Mouse (Mus musculus) inflammation-experienced regulatory T-cells, adult 6 months (primary cell): ENCODE results near the gene Pcdh11x. TPM values are rescaled to one million over a fixed set of nuclear protein-coding genes. Genes with fewer than 3 reads are reported as not detected.
"Not testable (repeated sequence)": the region's sequence is repeated elsewhere in the genome, so short reads cannot be mapped to it uniquely, and the experiment has no call there.

Experiments
- ATAC-seq: one replicate; pipeline ENCODE4 v1.8.0; 2017
- polyA plus RNA-seq, 3 experiments: library from polyadenylated mRNA; unstranded; fragments of 100-300 nt; shearing (Covaris generic); gene quantifications; one replicate each; pipeline ENCODE4 v1.2.1; 2017

The Pcdh11x gene
- polyA plus RNA-seq = not detected

- no peak for ATAC-seq
These were observed at the start of gene Pcdh11x for GRCm38 (mm10) chrX:120290011-120290899. TSS of gene Pcdh11x (plus strand) at chrX:120290259.

DNA sequence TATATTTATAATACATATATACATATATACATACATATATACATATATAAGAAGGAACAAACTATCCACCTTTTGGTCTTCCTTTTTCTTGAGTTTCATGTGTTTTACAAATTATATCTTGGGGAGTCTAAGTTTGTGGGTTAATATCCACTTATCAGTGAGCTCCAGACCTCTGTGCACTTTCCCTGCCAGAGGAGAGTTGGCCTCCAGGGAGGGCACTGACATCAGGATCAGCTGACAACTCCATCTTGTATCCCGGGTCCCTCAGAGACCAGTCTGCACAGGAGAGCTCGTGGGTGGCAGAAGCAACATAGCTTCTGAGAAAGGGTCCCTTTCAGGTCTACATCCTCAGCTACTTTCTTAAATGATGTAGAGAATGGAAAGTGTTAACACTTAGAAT lies 30.0 kb upstream of the Pcdh11x start:
- no peak for ATAC-seq

DNA sequence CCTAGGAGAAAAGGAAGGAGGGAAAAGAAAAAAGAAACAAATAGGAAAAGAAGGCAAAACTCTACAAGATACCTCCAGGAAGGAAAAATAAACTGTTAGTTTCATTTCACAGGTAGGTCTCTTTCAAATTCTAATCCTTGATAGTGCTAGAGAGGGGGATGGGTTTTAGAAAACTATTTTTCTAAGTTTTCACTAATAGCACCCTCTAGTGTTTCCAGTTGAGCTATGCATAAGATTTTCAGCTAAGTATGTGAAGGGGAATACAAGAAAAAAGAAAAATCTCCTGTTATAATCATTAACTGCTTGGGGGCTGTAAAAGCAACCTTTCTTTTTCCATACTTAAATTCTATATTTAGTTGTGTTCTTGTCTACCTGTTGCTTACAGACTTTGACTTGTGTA lies 4.5 kb upstream of the Pcdh11x start:
- ATAC-seq = no peak

- ATAC-seq = no peak
These were observed 2.6 kb upstream of the Pcdh11x start for GRCm38 (mm10) chrX:120287502-120287901.

GRCm38 (mm10) chrX:120290900-120291280 lies 831 bp downstream of the Pcdh11x start:
- ATAC-seq = no peak

GRCm38 (mm10) chrX:120291696-120292095 lies 1.6 kb downstream of the Pcdh11x start:
- no peak for ATAC-seq

- no peak for ATAC-seq
These were observed 3.0 kb downstream of the Pcdh11x start for GRCm38 (mm10) chrX:120292832-120293750.

DNA sequence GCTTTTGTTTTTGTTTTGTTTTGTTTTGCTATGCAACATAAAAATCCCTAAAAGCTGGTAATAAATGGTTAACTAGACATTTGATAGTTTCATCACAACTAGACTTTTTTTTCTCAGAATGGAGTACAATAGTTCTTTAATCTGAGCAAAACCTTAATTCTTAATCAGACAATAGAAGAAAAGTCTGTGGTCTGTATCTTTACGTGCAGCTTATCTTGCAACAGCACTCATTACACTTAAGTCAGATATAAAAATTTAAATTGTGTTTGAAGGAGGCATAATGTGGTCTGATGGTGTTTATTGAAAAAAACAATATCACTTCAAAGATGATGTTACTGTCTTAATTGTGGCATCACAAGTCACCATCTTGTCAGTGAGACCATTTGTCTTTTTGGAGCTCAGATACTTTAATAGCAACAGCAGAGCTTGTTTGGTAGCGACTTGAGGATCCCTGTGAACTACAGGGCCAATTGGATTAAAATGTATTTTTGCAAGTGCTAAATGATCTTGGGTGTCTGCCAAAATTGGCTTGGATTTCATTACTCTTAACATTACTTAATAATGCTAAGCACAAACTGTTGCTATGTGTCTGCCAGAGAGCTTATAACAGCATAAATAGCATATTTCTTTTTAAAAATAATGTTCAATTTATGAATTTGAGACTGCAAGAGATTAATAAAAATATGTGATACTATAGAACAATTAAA lies 11.6 kb downstream of the Pcdh11x start:
- no peak for ATAC-seq

- not testable (repeated sequence) for ATAC-seq
These were observed 22.9 kb downstream of the Pcdh11x start, which contains the start of gene H2afb3 for GRCm38 (mm10) chrX:120312995-120313394. TSS of gene H2afb3 (minus strand) at chrX:120313095.

DNA sequence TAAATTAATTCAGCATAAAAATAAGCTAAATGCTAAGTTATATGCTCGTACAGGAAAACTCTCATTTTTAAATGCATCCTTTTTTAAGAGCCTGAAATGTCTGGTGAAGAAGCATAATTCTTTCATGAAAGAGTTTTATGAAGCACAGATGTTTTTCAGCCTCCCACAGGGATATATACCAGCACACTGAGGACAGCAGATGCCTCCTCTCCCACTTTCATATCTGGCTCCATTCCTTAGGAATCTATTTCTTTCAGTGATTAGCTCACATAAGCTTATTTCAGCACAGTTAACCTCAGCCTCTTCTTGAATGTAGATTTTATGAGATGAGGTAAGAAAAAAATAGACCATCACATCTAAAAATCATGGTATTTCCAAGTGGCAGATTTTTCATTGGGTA lies 176.2 kb downstream of the Pcdh11x start:
- no peak for ATAC-seq

DNA sequence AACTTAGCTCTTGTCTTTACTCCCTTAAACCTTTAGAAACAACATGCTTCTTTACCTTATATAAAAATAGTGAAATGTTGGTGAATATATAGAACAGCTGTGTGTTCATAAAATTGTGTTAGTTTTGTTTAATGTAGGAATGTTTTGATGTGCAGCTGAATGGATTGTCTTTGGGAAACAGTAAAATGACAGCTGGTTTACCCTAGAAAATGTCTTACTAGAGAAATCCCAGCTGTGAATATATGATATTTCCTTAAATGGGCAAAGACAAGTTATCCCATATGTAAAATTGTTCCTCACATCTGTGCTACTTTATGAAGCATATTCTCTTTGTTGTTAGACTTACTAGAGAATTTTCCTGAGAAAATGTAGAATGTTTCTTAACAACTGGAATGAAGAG lies 196.4 kb downstream of the Pcdh11x start:
- no peak for ATAC-seq

DNA sequence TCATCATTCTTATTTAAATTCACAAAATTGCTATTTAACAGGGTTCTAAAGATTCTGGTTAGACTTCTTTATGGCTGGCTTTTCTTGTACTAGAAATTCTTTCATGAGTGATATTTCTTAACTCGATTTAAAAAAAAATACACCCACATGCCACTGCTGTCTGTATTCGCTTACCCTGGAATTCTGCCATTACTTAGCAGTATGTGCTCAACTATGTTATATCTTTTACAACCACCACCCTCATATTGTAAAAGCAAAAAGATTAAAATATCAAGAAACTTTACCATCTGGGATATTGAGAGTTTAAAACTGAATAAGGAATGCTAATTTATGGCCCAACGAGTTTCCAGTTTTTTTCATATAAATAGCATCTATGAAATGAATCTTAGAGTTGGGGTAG lies 234.9 kb downstream of the Pcdh11x start:
- no peak for ATAC-seq

DNA sequence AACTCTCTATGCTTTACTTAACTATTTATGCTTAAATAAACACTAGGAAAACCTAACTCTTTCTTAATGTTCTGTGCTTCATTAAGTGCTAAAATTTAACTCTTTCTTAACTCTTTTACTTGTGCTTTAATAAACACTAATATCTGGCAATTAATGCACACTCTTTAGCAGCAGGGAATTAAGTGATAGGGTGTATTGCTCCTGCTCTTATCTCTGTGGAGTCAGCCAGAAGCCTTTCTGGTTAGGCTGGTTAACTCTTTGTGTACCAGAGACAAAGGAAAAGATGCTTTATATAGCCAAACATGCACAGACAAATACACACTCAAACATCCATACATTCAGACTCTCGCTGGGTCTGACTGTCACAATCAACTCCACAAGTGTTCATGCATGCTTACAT lies 309.2 kb downstream of the Pcdh11x start:
- ATAC-seq = no peak

DNA sequence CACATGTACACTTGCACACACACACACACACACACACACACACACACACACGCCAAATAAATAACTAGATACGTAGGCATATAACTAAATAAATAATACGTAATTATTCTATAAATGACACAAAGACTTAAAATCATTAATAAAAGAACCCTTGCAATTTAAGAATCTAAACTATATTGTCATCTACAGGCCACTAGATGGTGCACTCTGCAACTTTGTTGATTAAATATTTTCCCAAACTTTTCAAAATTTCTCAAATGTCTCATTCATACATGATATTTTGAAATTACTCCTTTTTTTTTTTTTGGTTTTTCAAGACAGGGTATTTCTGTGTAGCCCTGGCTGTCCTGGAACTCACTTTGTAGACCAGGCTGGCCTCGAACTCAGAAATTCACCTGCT lies 328.4 kb downstream of the Pcdh11x start:
- ATAC-seq = no peak

DNA sequence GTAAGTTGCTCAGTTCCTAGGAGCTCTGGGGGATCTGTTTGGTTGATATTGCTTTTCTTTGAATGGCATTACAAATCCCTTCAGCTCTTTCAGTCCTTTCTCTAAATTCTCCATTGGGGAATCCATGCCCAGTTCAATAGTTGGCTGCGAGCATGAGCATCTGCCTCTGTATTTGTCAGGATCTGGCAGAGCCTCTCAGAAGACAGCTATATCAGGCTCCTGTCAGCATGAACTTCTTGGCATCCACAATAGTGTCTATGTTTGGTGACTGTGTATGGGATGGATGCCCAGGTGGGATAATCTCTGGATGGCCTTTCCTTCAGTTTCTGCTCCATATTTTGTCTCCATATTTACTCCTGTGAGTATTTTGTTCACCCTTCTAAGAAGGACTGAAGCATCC lies 380.2 kb downstream of the Pcdh11x start:
- not testable (repeated sequence) for ATAC-seq

DNA sequence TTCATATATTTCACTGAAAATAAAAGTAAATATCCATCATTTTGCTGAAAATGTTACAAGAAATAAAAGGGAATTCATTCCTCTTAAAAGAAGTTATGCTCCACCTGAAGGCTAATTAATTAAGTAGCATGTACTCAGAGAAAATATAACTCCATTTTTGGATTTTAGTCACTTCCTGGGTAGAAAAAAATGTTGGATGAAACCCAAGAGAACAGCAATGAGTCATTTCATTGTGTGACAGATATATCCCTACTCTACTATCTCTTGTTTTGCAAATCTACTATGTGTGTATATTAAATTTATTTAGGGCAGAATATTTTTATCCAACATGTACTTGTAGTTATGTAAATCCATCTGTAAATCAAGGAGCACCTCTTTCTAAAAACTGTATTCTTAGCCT lies 444.1 kb downstream of the Pcdh11x start:
- ATAC-seq = no peak

- no peak for ATAC-seq
These were observed 445.7 kb downstream of the Pcdh11x start for GRCm38 (mm10) chrX:120735792-120736191.

DNA sequence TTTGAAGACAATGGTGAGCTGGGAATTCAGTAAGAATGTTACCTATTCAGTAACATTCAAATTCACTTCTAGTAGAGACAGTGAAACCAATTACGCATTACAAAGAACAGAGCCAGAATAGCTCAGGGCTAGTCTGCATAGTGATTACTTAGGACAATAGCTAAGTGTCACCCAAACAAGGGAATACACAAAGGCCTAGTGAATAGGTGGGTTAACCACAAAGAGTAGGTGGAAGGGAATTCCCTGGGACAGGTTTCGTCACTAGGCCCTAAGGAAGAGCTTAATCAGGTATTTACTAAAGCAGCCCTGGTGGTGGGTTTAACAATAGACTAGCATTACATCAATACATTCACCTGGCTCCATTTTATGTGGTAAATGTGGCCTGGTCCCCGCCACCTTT lies 654.5 kb downstream of the Pcdh11x start:
- no peak for ATAC-seq
